Mouse (Mus musculus): ENCODE results near the gene Lyplal1. TPM values are rescaled to one million over a fixed set of nuclear protein-coding genes. Genes with fewer than 3 reads are reported as not detected.

Lyplal1 gene
- polyA plus RNA-seq, 1 experiment from 2014 or later, result 9.0 TPM

- Histone ChIP-seq H3K4me3 (ENCODE audit: low read length) (no peak overlapping the region), H3K27me3 (ENCODE audit: control insufficient read depth, insufficient read depth, low read length) (no peaks in the 10 kb centered on the region), H3K4me2 (ENCODE audit: low read depth, low read length) (no peak overlapping the region), H3K9me3 (replicated peaks; ENCODE audit: control insufficient read depth, low read length) (no peaks in the 10 kb centered on the region), H3K27ac (ENCODE audit: low read length) (no peak overlapping the region), H3K4me1 (ENCODE audit: control insufficient read depth, insufficient read depth, low read length) (no peaks in the 10 kb centered on the region), H3K36me3 (ENCODE audit: control insufficient read depth, insufficient read depth) (no peaks in the 10 kb centered on the region), H3K9ac (ENCODE audit: low read length) (no peak overlapping the region)
- no peak for ATAC-seq (replicated peaks; ENCODE audit: extremely low read depth, insufficient read depth, low FRiP score)
- WGBS, result 75% methylated on average over 8 of the region's 8 CpGs
Measured at GRCm38 (mm10) chr1:186128940-186129339, 11.8 kb upstream of the Lyplal1 start.

GRCm38 (mm10) chr1:186126313-186126862, 9.3 kb upstream of the Lyplal1 start:
- no peak overlapping the region for H3K4me3 ChIP-seq (ENCODE audit: low read length)
- no peaks in the 10 kb centered on the region for H3K9me3 ChIP-seq (replicated peaks; ENCODE audit: control insufficient read depth, low read length)
- WGBS, result 83% methylated on average over 6 of the region's 6 CpGs
- H3K27ac ChIP-seq (ENCODE audit: low read length), result no peak overlapping the region
- no peak overlapping the region for H3K9ac ChIP-seq (ENCODE audit: low read length)
- no peak overlapping the region for H3K4me2 ChIP-seq (ENCODE audit: low read depth, low read length)
- ATAC-seq (replicated peaks; ENCODE audit: extremely low read depth, insufficient read depth, low FRiP score), result no peak
- no peaks in the 10 kb centered on the region for H3K36me3 ChIP-seq (ENCODE audit: control insufficient read depth, insufficient read depth)
- H3K4me1 ChIP-seq (ENCODE audit: control insufficient read depth, insufficient read depth, low read length), result no peaks in the 10 kb centered on the region
- H3K27me3 ChIP-seq (ENCODE audit: control insufficient read depth, insufficient read depth, low read length), result no peaks in the 10 kb centered on the region

- H3K27me3 ChIP-seq (ENCODE audit: control insufficient read depth, insufficient read depth, low read length), result no peaks in the 10 kb centered on the region
- no peak overlapping the region for H3K27ac ChIP-seq (ENCODE audit: low read length)
- no peaks in the 10 kb centered on the region for H3K9me3 ChIP-seq (replicated peaks; ENCODE audit: control insufficient read depth, low read length)
- H3K4me2 ChIP-seq (ENCODE audit: low read depth, low read length), result no peak overlapping the region
- no peak for ATAC-seq (replicated peaks; ENCODE audit: extremely low read depth, insufficient read depth, low FRiP score)
- H3K4me1 ChIP-seq (ENCODE audit: control insufficient read depth, insufficient read depth, low read length), result no peaks in the 10 kb centered on the region
- no peaks in the 10 kb centered on the region for H3K36me3 ChIP-seq (ENCODE audit: control insufficient read depth, insufficient read depth)
- H3K9ac ChIP-seq (ENCODE audit: low read length), result no peak overlapping the region
- no peak overlapping the region for H3K4me3 ChIP-seq (ENCODE audit: low read length)
Measured at GRCm38 (mm10) chr1:186123690-186124089, 6.6 kb upstream of the Lyplal1 start.

- peaks cover 3% of the 10 kb centered on the region; the same call in 1 of the 2 replicates for H3K4me1 ChIP-seq (ENCODE audit: control insufficient read depth, insufficient read depth, low read length)
- H3K4me3 ChIP-seq (ENCODE audit: low read length), result no peak overlapping the region
- 60% methylated on average over 5 of the region's 5 CpGs for WGBS
- H3K9ac ChIP-seq (ENCODE audit: low read length), result no peak overlapping the region
- no peak overlapping the region for H3K27ac ChIP-seq (ENCODE audit: low read length)
- no peaks in the 10 kb centered on the region for H3K27me3 ChIP-seq (ENCODE audit: control insufficient read depth, insufficient read depth, low read length)
- no peaks in the 10 kb centered on the region for H3K36me3 ChIP-seq (ENCODE audit: control insufficient read depth, insufficient read depth)
- H3K9me3 ChIP-seq (replicated peaks; ENCODE audit: control insufficient read depth, low read length), result no peaks in the 10 kb centered on the region
- H3K4me2 ChIP-seq (ENCODE audit: low read depth, low read length), result no peak overlapping the region
- no peak for ATAC-seq (replicated peaks; ENCODE audit: extremely low read depth, insufficient read depth, low FRiP score)
Measured at GRCm38 (mm10) chr1:186119856-186120255, 2.7 kb upstream of the Lyplal1 start.

- peak overlapping the region; percentile 79 for H3K4me2 ChIP-seq (ENCODE audit: low read depth, low read length)
- H3K27me3 ChIP-seq (ENCODE audit: control insufficient read depth, insufficient read depth, low read length), result no peaks in the 10 kb centered on the region
- peak overlapping the region; percentile 72 for H3K4me3 ChIP-seq (ENCODE audit: low read length)
- no peaks in the 10 kb centered on the region for H3K36me3 ChIP-seq (ENCODE audit: control insufficient read depth, insufficient read depth)
- peaks cover 3% of the 10 kb centered on the region; the same call in 1 of the 2 replicates for H3K4me1 ChIP-seq (ENCODE audit: control insufficient read depth, insufficient read depth, low read length)
- no peak for ATAC-seq (replicated peaks; ENCODE audit: extremely low read depth, insufficient read depth, low FRiP score)
- no peak overlapping the region for H3K9ac ChIP-seq (ENCODE audit: low read length)
- H3K27ac ChIP-seq (ENCODE audit: low read length), result no peak overlapping the region
- H3K9me3 ChIP-seq (replicated peaks; ENCODE audit: control insufficient read depth, low read length), result no peaks in the 10 kb centered on the region
- WGBS, result 69% methylated on average over 7 of the region's 7 CpGs
Measured at GRCm38 (mm10) chr1:186116086-186116600, 967 bp downstream of the Lyplal1 start.

- ATAC-seq (replicated peaks; ENCODE audit: extremely low read depth, insufficient read depth, low FRiP score), result no peak
- WGBS, result 83% methylated on average over 8 of the region's 8 CpGs
- H3K27ac ChIP-seq (ENCODE audit: low read length), result no peak overlapping the region
- H3K4me3 ChIP-seq (ENCODE audit: low read length), result no peak overlapping the region
- H3K36me3 ChIP-seq (ENCODE audit: control insufficient read depth, insufficient read depth), result no peaks in the 10 kb centered on the region
- H3K4me1 ChIP-seq (ENCODE audit: control insufficient read depth, insufficient read depth, low read length), result no peaks in the 10 kb centered on the region
- H3K9ac ChIP-seq (ENCODE audit: low read length), result no peak overlapping the region
- H3K4me2 ChIP-seq (ENCODE audit: low read depth, low read length), result no peak overlapping the region
- H3K27me3 ChIP-seq (ENCODE audit: control insufficient read depth, insufficient read depth, low read length), result no peaks in the 10 kb centered on the region
- no peaks in the 10 kb centered on the region for H3K9me3 ChIP-seq (replicated peaks; ENCODE audit: control insufficient read depth, low read length)
Measured at GRCm38 (mm10) chr1:186102313-186102712, 14.8 kb downstream of the Lyplal1 start.

GRCm38 (mm10) chr1:186066266-186066897, 50.7 kb downstream of the Lyplal1 start:
- WGBS, result 87% methylated on average over 2 of the region's 2 CpGs
- peaks cover 3% of the 10 kb centered on the region for H3K9me3 ChIP-seq (replicated peaks; ENCODE audit: control insufficient read depth, low read length)

GRCm38 (mm10) chr1:186060041-186060440, 57.1 kb downstream of the Lyplal1 start:
- Histone ChIP-seq H3K4me1 (ENCODE audit: control insufficient read depth, insufficient read depth, low read length) (no peaks in the 10 kb centered on the region), H3K27me3 (ENCODE audit: control insufficient read depth, insufficient read depth, low read length) (no peaks in the 10 kb centered on the region), H3K9ac (ENCODE audit: low read length) (no peak overlapping the region), H3K9me3 (replicated peaks; ENCODE audit: control insufficient read depth, low read length) (no peaks in the 10 kb centered on the region), H3K4me2 (ENCODE audit: low read depth, low read length) (no peak overlapping the region), H3K4me3 (ENCODE audit: low read length) (no peak overlapping the region), H3K36me3 (ENCODE audit: control insufficient read depth, insufficient read depth) (no peaks in the 10 kb centered on the region), H3K27ac (ENCODE audit: low read length) (no peak overlapping the region)
- ATAC-seq (replicated peaks; ENCODE audit: extremely low read depth, insufficient read depth, low FRiP score), result no peak
- WGBS, result 79% methylated on average over 2 of the region's 2 CpGs

More at GRCm38 (mm10) chr1:186066266-186066897, 50.7 kb downstream of the Lyplal1 start:
- H3K4me2 ChIP-seq (ENCODE audit: low read depth, low read length), result no peak overlapping the region
- no peak overlapping the region for H3K9ac ChIP-seq (ENCODE audit: low read length)
- no peaks in the 10 kb centered on the region for H3K27me3 ChIP-seq (ENCODE audit: control insufficient read depth, insufficient read depth, low read length)
- H3K27ac ChIP-seq (ENCODE audit: low read length), result no peak overlapping the region
- H3K4me3 ChIP-seq (ENCODE audit: low read length), result no peak overlapping the region
- no peak for ATAC-seq (replicated peaks; ENCODE audit: extremely low read depth, insufficient read depth, low FRiP score)
- H3K36me3 ChIP-seq (ENCODE audit: control insufficient read depth, insufficient read depth), result no peaks in the 10 kb centered on the region
- H3K4me1 ChIP-seq (ENCODE audit: control insufficient read depth, insufficient read depth, low read length), result no peaks in the 10 kb centered on the region

- Histone ChIP-seq H3K27me3 (ENCODE audit: control insufficient read depth, insufficient read depth, low read length) (no peaks in the 10 kb centered on the region), H3K4me1 (ENCODE audit: control insufficient read depth, insufficient read depth, low read length) (no peaks in the 10 kb centered on the region), H3K27ac (ENCODE audit: low read length) (no peak overlapping the region), H3K36me3 (ENCODE audit: control insufficient read depth, insufficient read depth) (no peaks in the 10 kb centered on the region), H3K9ac (ENCODE audit: low read length) (no peak overlapping the region), H3K4me2 (ENCODE audit: low read depth, low read length) (no peak overlapping the region), H3K9me3 (replicated peaks; ENCODE audit: control insufficient read depth, low read length) (no peaks in the 10 kb centered on the region), H3K4me3 (ENCODE audit: low read length) (no peak overlapping the region)
- no peak for ATAC-seq (replicated peaks; ENCODE audit: extremely low read depth, insufficient read depth, low FRiP score)
- 76% methylated on average over 7 of the region's 7 CpGs for WGBS
Measured at GRCm38 (mm10) chr1:186054227-186054626, 62.9 kb downstream of the Lyplal1 start.
